Mouse (Mus musculus): ENCODE data around the gene Olfr694. TPM values are rescaled to one million over a fixed set of nuclear protein-coding genes. Genes with fewer than 3 reads are reported as not detected.

The Olfr694 gene
- polyA plus RNA-seq, 1 experiment from 2014 or later, result not detected

Other genes starting within 250 kb of the Olfr694 start
- not detected in 2 replicates for gene Olfr693, start 11.2 kb downstream of the Olfr694 start, polyA plus RNA-seq (2014; fragmentation: Nextera tagmentation; extraction: Ambion mirVana)
- gene Olfr695, start 24.6 kb upstream of the Olfr694 start, polyA plus RNA-seq (2014; fragmentation: Nextera tagmentation; extraction: Ambion mirVana), result not detected in 2 replicates
- gene Olfr697, start 50.6 kb upstream of the Olfr694 start, polyA plus RNA-seq (2014; fragmentation: Nextera tagmentation; extraction: Ambion mirVana), result not detected in 2 replicates
- not detected in 2 replicates for gene Olfr698, start 63.6 kb upstream of the Olfr694 start, polyA plus RNA-seq (2014; fragmentation: Nextera tagmentation; extraction: Ambion mirVana)
- gene Olfr699, start 101.4 kb upstream of the Olfr694 start, polyA plus RNA-seq (2014; fragmentation: Nextera tagmentation; extraction: Ambion mirVana), result not detected in 2 replicates
- gene Olfr700, start 117.0 kb upstream of the Olfr694 start, polyA plus RNA-seq (2014; fragmentation: Nextera tagmentation; extraction: Ambion mirVana), result not detected in 2 replicates
- gene Olfr701, start 122.3 kb upstream of the Olfr694 start, polyA plus RNA-seq (2014; fragmentation: Nextera tagmentation; extraction: Ambion mirVana), result not detected in 2 replicates
- gene Olfr702, start 142.1 kb upstream of the Olfr694 start, polyA plus RNA-seq (2014; fragmentation: Nextera tagmentation; extraction: Ambion mirVana), result not detected in 2 replicates
- gene Olfr703, start 151.5 kb upstream of the Olfr694 start, polyA plus RNA-seq (2014; fragmentation: Nextera tagmentation; extraction: Ambion mirVana), result not detected in 2 replicates
- not detected in 2 replicates for gene Olfr704, start 171.4 kb upstream of the Olfr694 start, polyA plus RNA-seq (2014; fragmentation: Nextera tagmentation; extraction: Ambion mirVana)
- gene Olfr705, start 185.1 kb upstream of the Olfr694 start, polyA plus RNA-seq (2014; fragmentation: Nextera tagmentation; extraction: Ambion mirVana), result not detected in 2 replicates
- not detected in 2 replicates for gene Olfr706, start 196.3 kb upstream of the Olfr694 start, polyA plus RNA-seq (2014; fragmentation: Nextera tagmentation; extraction: Ambion mirVana)
- gene Olfr707, start 209.4 kb upstream of the Olfr694 start, polyA plus RNA-seq (2014; fragmentation: Nextera tagmentation; extraction: Ambion mirVana), result not detected in 2 replicates
- gene Olfr1532-ps1, start 216.2 kb upstream of the Olfr694 start, polyA plus RNA-seq (2014; fragmentation: Nextera tagmentation; extraction: Ambion mirVana), result not detected in 2 replicates
- not detected in 2 replicates for gene Olfr709-ps1, start 240.4 kb upstream of the Olfr694 start, polyA plus RNA-seq (2014; fragmentation: Nextera tagmentation; extraction: Ambion mirVana)

All from kidney, embryonic 14.5 days (tissue).